Mouse (Mus musculus): ENCODE results near the gene Slc22a17. TPM values are rescaled to one million over a fixed set of nuclear protein-coding genes. Genes with fewer than 3 reads are reported as not detected.

Slc22a17 gene
- total RNA-seq (2023) = 1 to 10 TPM; 5.2 to 7.3 TPM

GRCm38 (mm10) chr14:54912886-54913285, at the start of gene Slc22a17:
Gene Slc22a17 (minus strand): TSS chr14:54913132.

DNA sequence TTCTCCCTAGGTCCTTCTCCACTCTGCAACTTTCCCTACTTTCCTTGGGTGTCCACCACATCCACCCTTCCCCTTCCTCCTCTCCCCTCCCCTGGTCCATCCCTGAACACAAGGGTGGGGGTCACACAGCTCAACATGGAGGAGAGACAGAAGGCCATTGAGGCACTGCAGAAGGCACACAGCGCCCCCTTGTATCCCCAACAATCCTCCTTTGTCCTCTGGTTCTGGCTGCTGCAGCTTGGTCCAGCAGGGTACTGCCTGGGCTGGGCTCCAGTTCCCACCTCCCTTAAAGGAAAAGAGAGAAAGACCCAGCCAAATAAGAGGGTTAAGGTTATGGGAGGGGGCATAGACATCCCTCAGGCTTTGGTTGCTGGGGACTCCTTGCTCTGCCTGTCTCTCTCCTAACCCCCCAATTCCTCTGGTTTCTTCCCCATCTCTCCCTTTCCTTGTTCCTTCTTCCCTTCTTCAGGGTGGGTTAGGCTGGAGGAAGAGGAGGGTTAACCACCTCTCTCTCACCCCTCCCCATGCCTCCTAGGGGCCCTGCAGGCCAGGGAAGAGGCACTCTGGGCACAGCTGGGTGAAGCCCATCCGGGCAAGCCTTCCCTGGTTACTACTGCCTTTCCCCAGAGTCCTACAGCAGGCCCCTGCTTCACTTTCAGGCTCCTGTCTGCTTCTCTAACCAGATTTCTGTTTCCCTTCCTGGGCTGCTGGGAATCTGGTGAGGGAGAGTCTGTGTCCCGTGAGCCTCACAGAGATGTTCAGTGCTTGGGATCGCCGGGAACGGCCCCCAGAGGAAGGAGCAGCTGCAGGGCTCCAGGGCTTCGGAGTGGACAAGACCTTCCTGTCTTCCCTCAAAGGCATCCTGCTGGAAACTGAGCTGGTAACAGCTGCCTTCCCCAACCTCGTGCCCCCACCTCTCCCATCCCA, 23.2 kb upstream of the Slc22a17 start, which contains the start of gene Cmtm5:
Gene Cmtm5, plus strand, starts transcription at position 358 of the 927 bp plus-strand sequence.

GRCm38 (mm10) chr14:54932645-54933150, 19.8 kb upstream of the Slc22a17 start, which contains the start of gene Il25:
Gene Il25 (plus strand): TSS chr14:54932695.

GRCm38 (mm10) chr14:54925349-54926342, 12.7 kb upstream of the Slc22a17 start, which contains the start of gene Efs:
Gene Efs (minus strand): TSS chr14:54926126.

DNA sequence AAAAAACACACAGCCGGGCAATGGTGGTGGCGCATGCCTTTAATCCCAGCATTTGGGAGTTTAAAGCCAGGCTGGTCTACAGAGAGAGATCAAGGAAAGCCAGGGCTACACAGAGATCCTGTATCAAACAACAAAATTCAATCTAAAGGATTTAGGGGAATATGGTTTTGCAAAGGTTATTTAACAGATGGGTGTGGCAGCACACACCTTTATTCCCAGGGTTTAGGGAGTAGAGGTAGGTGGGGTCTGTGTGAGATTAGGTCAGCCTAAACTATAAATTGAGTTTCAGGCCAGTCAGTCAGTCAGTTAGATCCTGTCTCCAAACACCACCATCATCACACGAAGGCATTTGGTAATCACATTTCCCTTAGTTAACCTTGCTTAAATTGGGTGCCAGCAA, 20.7 kb downstream of the Slc22a17 start, which contains the start of gene Pabpn1:
Gene Pabpn1, plus strand, starts transcription at position 301 of the 400 bp plus-strand sequence.

GRCm38 (mm10) chr14:54883154-54884021, 29.5 kb downstream of the Slc22a17 start, which contains the start of the genes Bcl2l2 and Gm20521:
Gene Bcl2l2 (plus strand): TSS chr14:54883377.
Gene Gm20521 (plus strand): TSS chr14:54883441.

GRCm38 (mm10) chr14:54877048-54877715, 35.8 kb downstream of the Slc22a17 start, which contains the start of gene Ppp1r3e:
Gene Ppp1r3e (minus strand): TSS chr14:54877550.

GRCm38 (mm10) chr14:54870861-54871260, 42.1 kb downstream of the Slc22a17 start, which contains the start of gene Homez:
Gene Homez (minus strand): TSS chr14:54870961.

Other genes starting within 250 kb of the Slc22a17 start
- gene 1700123O20Rik, start 226.9 kb downstream of the Slc22a17 start, total RNA-seq (2023) = 10 to 100 TPM; 22.4 to 23.1 TPM
- gene Acin1, start 226.2 kb downstream of the Slc22a17 start, total RNA-seq (2023) = 100 to 1,000 TPM; 302 to 334 TPM
- gene Gm29776, start 214.3 kb downstream of the Slc22a17 start, total RNA-seq (2023) = not detected
- gene Cebpe, start 201.0 kb downstream of the Slc22a17 start, total RNA-seq (2023) = 1 to 10 TPM; 1.4 to 2.4 TPM
- 10 to 100 TPM; 33.9 to 35.1 TPM for gene Slc7a8, start 131.2 kb downstream of the Slc22a17 start, total RNA-seq (2023)
- not detected for gene Rnf212b, start 99.0 kb downstream of the Slc22a17 start, total RNA-seq (2023)
- 10 to 100 TPM in 1 of 2 experiments, 1 to 10 TPM in 1; 8.8 to 10.4 TPM for gene Homez, start 42.2 kb downstream of the Slc22a17 start, total RNA-seq (2023)
- gene Ppp1r3e, start 35.6 kb downstream of the Slc22a17 start, total RNA-seq (2023) = 1 to 10 TPM; 4.9 to 7.5 TPM
- 10 to 100 TPM; 10.5 to 18.6 TPM for gene Bcl2l2, start 29.8 kb downstream of the Slc22a17 start, total RNA-seq (2023)
- gene Gm20521, start 29.7 kb downstream of the Slc22a17 start, total RNA-seq (2023) = 1 to 10 TPM; 1.5 to 2.0 TPM
- 100 to 1,000 TPM; 173 to 176 TPM for gene Pabpn1, start 20.6 kb downstream of the Slc22a17 start, total RNA-seq (2023)
- not detected for gene Efs, start 13.0 kb upstream of the Slc22a17 start, total RNA-seq (2023)
- not detected for gene Il25, start 19.6 kb upstream of the Slc22a17 start, total RNA-seq (2023)
- not detected for gene Cmtm5, start 23.1 kb upstream of the Slc22a17 start, total RNA-seq (2023)
- not detected for gene Myh6, start 53.8 kb upstream of the Slc22a17 start, total RNA-seq (2023)
- gene Gm17428, start 63.8 kb upstream of the Slc22a17 start, total RNA-seq (2023) = not detected
- gene Myh7, start 81.5 kb upstream of the Slc22a17 start, total RNA-seq (2023) = not detected
- 10 to 100 TPM; 48.0 to 59.7 TPM for gene Ngdn, start 102.3 kb upstream of the Slc22a17 start, total RNA-seq (2023)
- gene Zfhx2, start 179.2 kb upstream of the Slc22a17 start, total RNA-seq (2023) = 1 to 10 TPM; 6.7 to 8.1 TPM
- 1 to 10 TPM; 5.2 to 5.7 TPM for gene Thtpa, start 181.7 kb upstream of the Slc22a17 start, total RNA-seq (2023)
- gene Ap1g2, start 193.5 kb upstream of the Slc22a17 start, total RNA-seq (2023) = 10 to 100 TPM; 72.9 to 79.5 TPM
- not detected for gene Jph4, start 203.8 kb upstream of the Slc22a17 start, total RNA-seq (2023)